Mouse (Mus musculus): ENCODE data around the gene Ppp4r1.

DNA sequence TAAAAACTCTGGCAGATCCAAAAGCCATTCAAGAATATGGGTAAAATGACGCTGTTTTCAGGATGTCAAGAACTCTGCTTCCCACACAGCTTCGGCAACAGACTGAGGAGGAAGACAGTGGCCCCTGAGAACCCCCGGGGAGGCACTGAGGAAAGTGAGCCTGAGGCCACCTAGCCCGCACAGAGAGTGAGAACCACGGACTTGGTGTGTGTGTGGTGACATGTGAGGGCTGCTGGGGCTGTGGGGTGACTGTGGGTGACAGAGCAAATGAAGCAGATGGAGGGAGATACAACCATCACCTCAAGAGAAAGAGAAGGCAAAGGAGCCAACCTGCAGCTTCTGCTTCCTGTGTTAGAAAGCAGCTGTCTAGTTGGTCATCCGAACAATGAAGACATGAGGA lies 89.7 kb downstream of the Ppp4r1 start:
- TF ChIP-seq POLR2A (IDR thresholded peaks at IDR 0.05; ENCODE audit: low read depth, low read length) (no peak), CTCF (conservative IDR thresholded peaks at IDR 0.05 in 1 of 2, IDR thresholded peaks at IDR 0.05 in 1 of 2; ENCODE audit: low read depth in 2 of 2, low read length in 2 of 2) (no peak)
